Mouse (Mus musculus): Measurements from ENCODE around the gene Stat2. TPM values are rescaled to one million over a fixed set of nuclear protein-coding genes. Genes with fewer than 3 reads are reported as not detected.

Gene Stat2
- polyA plus RNA-seq, 1 experiment, result 7.5 TPM

- no peak overlapping the region for H3K4me3 ChIP-seq
- H3K4me2 ChIP-seq (ENCODE audit: low read depth), result no peak overlapping the region
- no peaks in the 10 kb centered on the region for H3K79me2 ChIP-seq (ENCODE audit: control insufficient read depth, insufficient read depth)
- no peaks in the 10 kb centered on the region for H3K36me3 ChIP-seq (ENCODE audit: control insufficient read depth, insufficient read depth)
- TF ChIP-seq POLR2AphosphoS2 (IDR thresholded peaks at IDR 0.05; ENCODE audit: insufficient read length, low read depth) (no peak), E2F4 (IDR thresholded peaks at IDR 0.05; ENCODE audit: insufficient read depth) (no peak), POLR2A (IDR thresholded peaks at IDR 0.05; ENCODE audit: insufficient read length, low read depth) (no peak), REST (IDR thresholded peaks at IDR 0.05; ENCODE audit: insufficient read depth, insufficient read length) (no peak), CEBPB (IDR thresholded peaks at IDR 0.05; ENCODE audit: insufficient read depth, poor library complexity, severe bottlenecking) (no peak), TCF3 (IDR thresholded peaks at IDR 0.05; ENCODE audit: insufficient read length, low read depth) (no peak), USF1 (IDR thresholded peaks at IDR 0.05; ENCODE audit: low read depth) (no peak), MYOG (IDR thresholded peaks at IDR 0.05; ENCODE audit: control insufficient read depth in 1 of 3, insufficient read depth in 1 of 3, insufficient read length in 2 of 3, low read depth in 2 of 3) (no peak)
- H3ac ChIP-seq (ENCODE audit: control insufficient read depth, insufficient read length), result no peak overlapping the region
- H3K27me3 ChIP-seq (ENCODE audit: control insufficient read depth, insufficient read depth, insufficient read length), result no peaks in the 10 kb centered on the region
These were observed 8.1 kb upstream of the Stat2 start for GRCm38 (mm10) chr10:128262300-128262699.

- Histone ChIP-seq H3K36me3 (ENCODE audit: control insufficient read depth, insufficient read depth) (no peaks in the 10 kb centered on the region), H3K4me2 (ENCODE audit: low read depth) (no peak overlapping the region), H3K4me3 (no peak overlapping the region), H3K27me3 (ENCODE audit: control insufficient read depth, insufficient read depth, insufficient read length) (no peaks in the 10 kb centered on the region), H3K79me2 (ENCODE audit: control insufficient read depth, insufficient read depth) (no peaks in the 10 kb centered on the region), H3ac (ENCODE audit: control insufficient read depth, insufficient read length) (no peak overlapping the region)
- TF ChIP-seq POLR2AphosphoS2 (IDR thresholded peaks at IDR 0.05; ENCODE audit: insufficient read length, low read depth) (no peak), TCF3 (IDR thresholded peaks at IDR 0.05; ENCODE audit: insufficient read length, low read depth) (no peak), E2F4 (IDR thresholded peaks at IDR 0.05; ENCODE audit: insufficient read depth) (no peak), MYOD1 (IDR thresholded peaks at IDR 0.05; ENCODE audit: control insufficient read depth in 1 of 3, insufficient read length in 2 of 3, low read depth in 2 of 3) (no peak), SRF (IDR thresholded peaks at IDR 0.05; ENCODE audit: control insufficient read depth, insufficient read length, low read depth) (no peak), TCF12 (IDR thresholded peaks at IDR 0.05; ENCODE audit: insufficient read depth, poor library complexity, severe bottlenecking) (no peak), MYOG (IDR thresholded peaks at IDR 0.05; ENCODE audit: control insufficient read depth in 1 of 3, insufficient read depth in 1 of 3, insufficient read length in 2 of 3, low read depth in 2 of 3) (no peak)
These were observed 6.7 kb upstream of the Stat2 start for GRCm38 (mm10) chr10:128263393-128264310.

- H3K36me3 ChIP-seq (ENCODE audit: control insufficient read depth, insufficient read depth), result no peaks in the 10 kb centered on the region
- peaks cover 9% of the 10 kb centered on the region for H3K79me2 ChIP-seq (ENCODE audit: control insufficient read depth, insufficient read depth)
- H3K4me3 ChIP-seq, result peak within 1 kb of the TSS; percentile 77
- no peak within 1 kb of the TSS for H3K4me2 ChIP-seq (ENCODE audit: low read depth)
- no peak within 1 kb of the TSS for H3ac ChIP-seq (ENCODE audit: control insufficient read depth, insufficient read length)
- TF ChIP-seq TCF12 (IDR thresholded peaks at IDR 0.05; ENCODE audit: insufficient read depth, poor library complexity, severe bottlenecking) (no peak), REST (IDR thresholded peaks at IDR 0.05; ENCODE audit: insufficient read depth, insufficient read length) (no peak)
- no peaks in the 10 kb centered on the region for H3K27me3 ChIP-seq (ENCODE audit: control insufficient read depth, insufficient read depth, insufficient read length)
These were observed 2.0 kb upstream of the Stat2 start, which contains the start of gene Apof for GRCm38 (mm10) chr10:128268371-128268770. Apof (plus strand) TSS chr10:128268671.

- Histone ChIP-seq H3K36me3 (ENCODE audit: control insufficient read depth, insufficient read depth) (no peaks in the 10 kb centered on the region), H3ac (ENCODE audit: control insufficient read depth, insufficient read length) (no peak overlapping the region), H3K27me3 (ENCODE audit: control insufficient read depth, insufficient read depth, insufficient read length) (no peaks in the 10 kb centered on the region), H3K4me2 (ENCODE audit: low read depth) (peak overlapping the region; percentile 90), H3K79me2 (ENCODE audit: control insufficient read depth, insufficient read depth) (peaks cover 9% of the 10 kb centered on the region), H3K4me3 (peak overlapping the region; percentile 77)
- TF ChIP-seq CEBPB (IDR thresholded peaks at IDR 0.05; ENCODE audit: insufficient read depth, poor library complexity, severe bottlenecking) (no peak), TCF3 (IDR thresholded peaks at IDR 0.05; ENCODE audit: insufficient read length, low read depth) (no peak), MYOG (IDR thresholded peaks at IDR 0.05; ENCODE audit: control insufficient read depth in 1 of 3, insufficient read depth in 1 of 3, insufficient read length in 2 of 3, low read depth in 2 of 3) (no peak), SRF (IDR thresholded peaks at IDR 0.05; ENCODE audit: control insufficient read depth, insufficient read length, low read depth) (no peak), POLR2A (IDR thresholded peaks at IDR 0.05; ENCODE audit: insufficient read length, low read depth) (no peak), POLR2AphosphoS2 (IDR thresholded peaks at IDR 0.05; ENCODE audit: insufficient read length, low read depth) (no peak), USF1 (IDR thresholded peaks at IDR 0.05; ENCODE audit: low read depth) (no peak)
These were observed 1.0 kb upstream of the Stat2 start for GRCm38 (mm10) chr10:128269206-128269910.

- Histone ChIP-seq H3K79me2 (ENCODE audit: control insufficient read depth, insufficient read depth) (peaks cover 9% of the 10 kb centered on the region), H3ac (ENCODE audit: control insufficient read depth, insufficient read length) (no peak overlapping the region), H3K27me3 (ENCODE audit: control insufficient read depth, insufficient read depth, insufficient read length) (no peaks in the 10 kb centered on the region), H3K4me2 (ENCODE audit: low read depth) (peak overlapping the region; percentile 68), H3K4me3 (peak overlapping the region; percentile 77), H3K36me3 (ENCODE audit: control insufficient read depth, insufficient read depth) (no peaks in the 10 kb centered on the region)
- TF ChIP-seq USF1 (IDR thresholded peaks at IDR 0.05; ENCODE audit: low read depth) (no peak), POLR2A (IDR thresholded peaks at IDR 0.05; ENCODE audit: insufficient read length, low read depth) (no peak), TCF12 (IDR thresholded peaks at IDR 0.05; ENCODE audit: insufficient read depth, poor library complexity, severe bottlenecking) (no peak), MYOD1 (IDR thresholded peaks at IDR 0.05; ENCODE audit: control insufficient read depth in 1 of 3, insufficient read length in 2 of 3, low read depth in 2 of 3) (no peak)
These were observed 507 bp downstream of the Stat2 start for GRCm38 (mm10) chr10:128270866-128271265.

Data from myocyte (in vitro differentiated cells).